Mouse (Mus musculus) ovary, postnatal 14 days (tissue): ENCODE results near the gene Atf2.
A peak's percentile ranks its signal among the peaks of the same experiment; 100 is the strongest.
"Not testable (repeated sequence)": the region's sequence is repeated elsewhere in the genome, so short reads cannot be mapped to it uniquely, and the experiment has no call there.

ENCODE experiments used
- DNase-seq: peaks from one replicate; pipeline ENCODE4 v3.0.0; 2022; ENCODE audit warnings: low spot score

Atf2 gene

GRCm38 (mm10) chr2:73892464-73893296, at the start of gene Atf2:
Gene Atf2 (minus strand): TSS chr2:73892639.
- peak; percentile 95 for DNase-seq

GRCm38 (mm10) chr2:73941281-73941680, 48.8 kb upstream of the Atf2 start:
- no peak for DNase-seq

GRCm38 (mm10) chr2:73940471-73940870, 48.0 kb upstream of the Atf2 start:
- DNase-seq: no peak

- no peak for DNase-seq
Measured at GRCm38 (mm10) chr2:73938896-73939295, 46.5 kb upstream of the Atf2 start.

- no peak for DNase-seq
Measured at GRCm38 (mm10) chr2:73932676-73933313, 40.4 kb upstream of the Atf2 start.

GRCm38 (mm10) chr2:73927711-73928110, 35.3 kb upstream of the Atf2 start:
- DNase-seq: no peak

- no peak for DNase-seq
Measured at GRCm38 (mm10) chr2:73925539-73925938, 33.1 kb upstream of the Atf2 start.

GRCm38 (mm10) chr2:73925089-73925488, 32.6 kb upstream of the Atf2 start:
- DNase-seq: peak; percentile 63

GRCm38 (mm10) chr2:73919642-73920041, 27.2 kb upstream of the Atf2 start:
- no peak for DNase-seq

- no peak for DNase-seq
Measured at GRCm38 (mm10) chr2:73912264-73912663, 19.8 kb upstream of the Atf2 start.

- DNase-seq: peak; percentile 94
Measured at GRCm38 (mm10) chr2:73911175-73911700, 18.8 kb upstream of the Atf2 start, which contains the start of gene Atp5g3. Gene Atp5g3 (minus strand): TSS chr2:73911326.

- peak; percentile 37 for DNase-seq
Measured at GRCm38 (mm10) chr2:73910571-73911174, 18.2 kb upstream of the Atf2 start.

- DNase-seq: no peak
Measured at GRCm38 (mm10) chr2:73909116-73909515, 16.7 kb upstream of the Atf2 start.

GRCm38 (mm10) chr2:73904679-73905078, 12.2 kb upstream of the Atf2 start:
- not testable (repeated sequence) for DNase-seq

- no peak for DNase-seq
Measured at GRCm38 (mm10) chr2:73903536-73903935, 11.1 kb upstream of the Atf2 start.

GRCm38 (mm10) chr2:73902328-73902727, 9.9 kb upstream of the Atf2 start:
- not testable (repeated sequence) for DNase-seq

- no peak for DNase-seq
Measured at GRCm38 (mm10) chr2:73901169-73901568, 8.7 kb upstream of the Atf2 start.

GRCm38 (mm10) chr2:73900364-73900763, 7.9 kb upstream of the Atf2 start:
- no peak for DNase-seq

- DNase-seq: not testable (repeated sequence)
Measured at GRCm38 (mm10) chr2:73896919-73897318, 4.5 kb upstream of the Atf2 start.

GRCm38 (mm10) chr2:73893473-73894270, 1.2 kb upstream of the Atf2 start:
- DNase-seq: no peak

GRCm38 (mm10) chr2:73891701-73892463, 557 bp downstream of the Atf2 start:
- DNase-seq: peak; percentile 22
